Mouse (Mus musculus) bone marrow macrophage, adult 2 months (primary cell): Measurements from ENCODE around the gene Kcnj9.

Experiments used
- CTCF ChIP-seq: IDR thresholded peaks from 2 replicates; pipeline ENCODE4 v1.5.1; 2012; ENCODE audit warnings: low read depth, mild to moderate bottlenecking, low read length, moderate library complexity
- POLR2A ChIP-seq: IDR thresholded peaks from 2 replicates; pipeline ENCODE4 v1.6.1; 2012; ENCODE audit warnings: mild to moderate bottlenecking, low read depth, low read length, borderline replicate concordance

DNA sequence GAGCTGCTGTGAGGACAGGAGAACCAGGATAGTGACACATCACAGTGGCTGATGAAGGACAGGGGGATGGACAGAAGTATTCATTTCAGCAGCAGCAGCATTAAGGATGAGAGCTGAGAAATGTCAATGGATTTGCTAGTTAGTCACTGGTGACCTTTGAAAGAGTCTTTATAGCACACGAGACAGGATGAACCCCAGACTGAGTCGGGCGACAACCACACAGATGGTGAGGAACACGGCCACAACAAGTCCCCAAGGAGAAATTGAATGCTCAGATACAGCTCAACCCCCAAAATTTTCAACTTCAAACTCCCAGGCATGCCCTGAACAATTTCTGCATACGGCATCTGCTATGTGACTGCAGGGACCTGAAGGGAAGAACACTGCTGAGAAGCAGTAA lies 42.4 kb downstream of the Kcnj9 start:
- TF ChIP-seq CTCF, result no peak
- TF ChIP-seq POLR2A, result no peak
